Mouse (Mus musculus): ENCODE results near the gene Cramp1l. TPM values are rescaled to one million over a fixed set of nuclear protein-coding genes. Genes with fewer than 3 reads are reported as not detected.

Cramp1l gene
- 6.6 and 8.1 TPM in 2 replicates for polyA plus RNA-seq (2015; fragmentation: Nextera tagmentation; extraction: Ambion mirVana)

- Histone ChIP-seq H3K27ac (peak within 1 kb of the TSS; percentile 91), H3K4me1 (peaks cover 21% of the 10 kb centered on the region), H3K4me3 (replicated peaks) (peak within 1 kb of the TSS; percentile 100), H3K9me3 (replicated peaks) (no peaks in the 10 kb centered on the region), H3K4me2 (peak within 1 kb of the TSS; percentile 87), H3K36me3 (peaks cover 40% of the 10 kb centered on the region), H3K9ac (peak within 1 kb of the TSS; percentile 98), H3K27me3 (no peaks in the 10 kb centered on the region)
- peak; percentile 98 for ATAC-seq (replicated peaks; ENCODE audit: low FRiP score)
- under 1% methylated on average over 61 of the region's 62 CpGs for WGBS
Observed at GRCm38 (mm10) chr17:25015655-25016291, at the start of gene Cramp1l, which contains the start of gene Ift140. Gene Cramp1l, minus strand, starts transcription at chr17:25015788. Gene Ift140, plus strand, starts transcription at chr17:25016085.

- peaks cover 73% of the 10 kb centered on the region for H3K36me3 ChIP-seq
- no peak overlapping the region for H3K9ac ChIP-seq
- H3K4me2 ChIP-seq: no peak overlapping the region
- H3K27ac ChIP-seq: 0 out of 2 replicates have a peak overlapping the region, but pooled peaks have one; percentile 71
- WGBS: 77% methylated on average over 3 of the region's 3 CpGs
- no peak for ATAC-seq (replicated peaks; ENCODE audit: low FRiP score)
- H3K4me1 ChIP-seq: peaks cover 16% of the 10 kb centered on the region
- no peaks in the 10 kb centered on the region for H3K9me3 ChIP-seq (replicated peaks)
- H3K4me3 ChIP-seq (replicated peaks): no peak overlapping the region
- H3K27me3 ChIP-seq: no peaks in the 10 kb centered on the region
Observed at GRCm38 (mm10) chr17:25065189-25065588, 49.6 kb upstream of the Cramp1l start.

- Histone ChIP-seq H3K27ac (peak overlapping the region; percentile 71), H3K36me3 (peaks cover 73% of the 10 kb centered on the region), H3K4me3 (replicated peaks) (no peak overlapping the region), H3K4me2 (no peak overlapping the region), H3K9ac (no peak overlapping the region), H3K4me1 (peaks cover 16% of the 10 kb centered on the region), H3K27me3 (no peaks in the 10 kb centered on the region), H3K9me3 (replicated peaks) (no peaks in the 10 kb centered on the region)
- WGBS: 58% methylated on average over 9 of the region's 9 CpGs
- ATAC-seq (replicated peaks; ENCODE audit: low FRiP score): peak; percentile 58; the same call in 1 of the 2 replicates
Observed at GRCm38 (mm10) chr17:25064351-25064750, 48.8 kb upstream of the Cramp1l start.

GRCm38 (mm10) chr17:25063872-25064271 is 48.3 kb upstream of the Cramp1l start:
- H3K27me3 ChIP-seq: no peaks in the 10 kb centered on the region
- 74% methylated on average over 12 of the region's 12 CpGs for WGBS
- H3K4me3 ChIP-seq (replicated peaks): no peak overlapping the region
- H3K27ac ChIP-seq: peak overlapping the region; percentile 71
- H3K36me3 ChIP-seq: peaks cover 75% of the 10 kb centered on the region
- peaks cover 16% of the 10 kb centered on the region for H3K4me1 ChIP-seq
- no peak overlapping the region for H3K4me2 ChIP-seq
- H3K9ac ChIP-seq: 0 out of 2 replicates have a peak overlapping the region, but pooled peaks have one; percentile 3
- ATAC-seq (replicated peaks; ENCODE audit: low FRiP score): 0 out of 2 replicates have a peak, but pooled peaks have one; percentile 33
- no peaks in the 10 kb centered on the region for H3K9me3 ChIP-seq (replicated peaks)

GRCm38 (mm10) chr17:25063261-25063660 is 47.7 kb upstream of the Cramp1l start:
- peaks cover 16% of the 10 kb centered on the region for H3K4me1 ChIP-seq
- peaks cover 77% of the 10 kb centered on the region for H3K36me3 ChIP-seq
- no peaks in the 10 kb centered on the region for H3K9me3 ChIP-seq (replicated peaks)
- H3K4me2 ChIP-seq: no peak overlapping the region
- H3K9ac ChIP-seq: no peak overlapping the region
- no peak for ATAC-seq (replicated peaks; ENCODE audit: low FRiP score)
- no peaks in the 10 kb centered on the region for H3K27me3 ChIP-seq
- WGBS: 85% methylated on average over 4 of the region's 4 CpGs
- H3K4me3 ChIP-seq (replicated peaks): no peak overlapping the region
- no peak overlapping the region for H3K27ac ChIP-seq

GRCm38 (mm10) chr17:25057041-25057440 is 41.5 kb upstream of the Cramp1l start:
- Histone ChIP-seq H3K27me3 (no peaks in the 10 kb centered on the region), H3K36me3 (peaks cover 94% of the 10 kb centered on the region), H3K9me3 (replicated peaks) (no peaks in the 10 kb centered on the region), H3K4me3 (replicated peaks) (no peak overlapping the region), H3K27ac (no peak overlapping the region), H3K4me1 (no peaks in the 10 kb centered on the region), H3K4me2 (no peak overlapping the region), H3K9ac (no peak overlapping the region)
- WGBS: 91% methylated on average over 6 of the region's 6 CpGs
- no peak for ATAC-seq (replicated peaks; ENCODE audit: low FRiP score)

GRCm38 (mm10) chr17:25053274-25053673 is 37.7 kb upstream of the Cramp1l start:
- 84% methylated on average over 9 of the region's 9 CpGs for WGBS
- Histone ChIP-seq H3K9me3 (replicated peaks) (no peaks in the 10 kb centered on the region), H3K4me3 (replicated peaks) (no peak overlapping the region), H3K9ac (no peak overlapping the region), H3K4me1 (no peaks in the 10 kb centered on the region), H3K36me3 (peaks cover 81% of the 10 kb centered on the region), H3K4me2 (no peak overlapping the region), H3K27ac (no peak overlapping the region), H3K27me3 (no peaks in the 10 kb centered on the region)
- ATAC-seq (replicated peaks; ENCODE audit: low FRiP score): no peak

GRCm38 (mm10) chr17:25047143-25047542 is 31.6 kb upstream of the Cramp1l start:
- 92% methylated on average over 6 of the region's 6 CpGs for WGBS
- Histone ChIP-seq H3K27me3 (no peaks in the 10 kb centered on the region), H3K4me2 (no peak overlapping the region), H3K9ac (no peak overlapping the region), H3K9me3 (replicated peaks) (no peaks in the 10 kb centered on the region), H3K4me3 (replicated peaks) (no peak overlapping the region), H3K4me1 (no peaks in the 10 kb centered on the region), H3K36me3 (peaks cover 52% of the 10 kb centered on the region), H3K27ac (no peak overlapping the region)
- ATAC-seq (replicated peaks; ENCODE audit: low FRiP score): no peak

GRCm38 (mm10) chr17:25045281-25045680 is 29.7 kb upstream of the Cramp1l start:
- H3K4me2 ChIP-seq: no peak overlapping the region
- peaks cover 45% of the 10 kb centered on the region for H3K36me3 ChIP-seq
- no peaks in the 10 kb centered on the region for H3K4me1 ChIP-seq
- H3K27me3 ChIP-seq: no peaks in the 10 kb centered on the region
- H3K27ac ChIP-seq: no peak overlapping the region
- no peak overlapping the region for H3K9ac ChIP-seq
- WGBS: 80% methylated on average over 4 of the region's 4 CpGs
- no peak for ATAC-seq (replicated peaks; ENCODE audit: low FRiP score)
- H3K4me3 ChIP-seq (replicated peaks): no peak overlapping the region
- no peaks in the 10 kb centered on the region for H3K9me3 ChIP-seq (replicated peaks)

- peaks cover 45% of the 10 kb centered on the region for H3K36me3 ChIP-seq
- H3K4me1 ChIP-seq: no peaks in the 10 kb centered on the region
- WGBS: 76% methylated on average over 7 of the region's 7 CpGs
- no peak overlapping the region for H3K27ac ChIP-seq
- no peak overlapping the region for H3K4me2 ChIP-seq
- no peaks in the 10 kb centered on the region for H3K27me3 ChIP-seq
- H3K9ac ChIP-seq: no peak overlapping the region
- no peaks in the 10 kb centered on the region for H3K9me3 ChIP-seq (replicated peaks)
- no peak overlapping the region for H3K4me3 ChIP-seq (replicated peaks)
- no peak for ATAC-seq (replicated peaks; ENCODE audit: low FRiP score)
Observed at GRCm38 (mm10) chr17:25044879-25045278, 29.3 kb upstream of the Cramp1l start.

GRCm38 (mm10) chr17:25036183-25036582 is 20.6 kb upstream of the Cramp1l start:
- Histone ChIP-seq H3K9ac (no peak overlapping the region), H3K4me2 (no peak overlapping the region), H3K27ac (no peak overlapping the region), H3K9me3 (replicated peaks) (no peaks in the 10 kb centered on the region), H3K27me3 (no peaks in the 10 kb centered on the region), H3K4me3 (replicated peaks) (no peak overlapping the region), H3K4me1 (no peaks in the 10 kb centered on the region), H3K36me3 (peaks cover 78% of the 10 kb centered on the region)
- no peak for ATAC-seq (replicated peaks; ENCODE audit: low FRiP score)
- 66% methylated on average over 4 of the region's 4 CpGs for WGBS

GRCm38 (mm10) chr17:25016292-25017132 is 924 bp upstream of the Cramp1l start:
- peaks cover 21% of the 10 kb centered on the region for H3K4me1 ChIP-seq
- peak overlapping the region; percentile 76 for H3K9ac ChIP-seq
- peak overlapping the region; percentile 87 for H3K4me2 ChIP-seq
- peak overlapping the region; percentile 91 for H3K27ac ChIP-seq
- peak; percentile 91 for ATAC-seq (replicated peaks; ENCODE audit: low FRiP score)
- H3K4me3 ChIP-seq (replicated peaks): peak overlapping the region; percentile 100
- H3K27me3 ChIP-seq: no peaks in the 10 kb centered on the region
- peaks cover 33% of the 10 kb centered on the region for H3K36me3 ChIP-seq
- WGBS: under 1% methylated on average over 55 of the region's 55 CpGs
- H3K9me3 ChIP-seq (replicated peaks): no peaks in the 10 kb centered on the region
